Mouse (Mus musculus): ENCODE results near the gene Cntn5. TPM values are rescaled to one million over a fixed set of nuclear protein-coding genes. Genes with fewer than 3 reads are reported as not detected.

Cntn5 gene
- polyA plus RNA-seq, 1 experiment from 2014 or later: 18.7 TPM

DNA sequence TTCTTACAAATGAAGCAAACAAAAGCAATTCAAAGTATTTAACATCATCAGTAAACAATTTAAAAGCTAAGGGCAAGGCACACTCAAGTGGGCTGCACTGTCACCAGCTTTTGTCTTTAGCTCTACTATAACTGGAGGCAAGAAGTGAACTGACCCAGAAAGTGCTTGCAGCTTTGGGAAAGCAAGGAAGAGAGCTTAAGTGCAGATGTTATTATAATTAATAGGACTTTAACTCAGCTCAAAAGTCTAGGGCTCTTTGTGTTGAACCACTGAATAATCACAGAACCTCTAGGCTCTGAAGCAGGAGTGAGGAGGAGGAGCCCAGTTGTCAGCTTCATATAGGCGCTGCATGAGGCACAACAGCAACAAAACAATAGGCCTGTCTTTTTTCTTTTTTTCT, 1049.8 kb downstream of the Cntn5 start:
- Histone ChIP-seq H3K9ac (no peak overlapping the region), H3K27ac (no peak overlapping the region), H3K4me1 (no peaks in the 10 kb centered on the region), H3K9me3 (no peaks in the 10 kb centered on the region), H3K4me3 (no peak overlapping the region), H3K36me3 (replicated peaks) (no peaks in the 10 kb centered on the region), H3K4me2 (no peak overlapping the region), H3K27me3 (replicated peaks) (no peaks in the 10 kb centered on the region)
- 52% methylated on average over 1 of the region's 1 CpGs for WGBS
- ATAC-seq (replicated peaks): no peak

DNA sequence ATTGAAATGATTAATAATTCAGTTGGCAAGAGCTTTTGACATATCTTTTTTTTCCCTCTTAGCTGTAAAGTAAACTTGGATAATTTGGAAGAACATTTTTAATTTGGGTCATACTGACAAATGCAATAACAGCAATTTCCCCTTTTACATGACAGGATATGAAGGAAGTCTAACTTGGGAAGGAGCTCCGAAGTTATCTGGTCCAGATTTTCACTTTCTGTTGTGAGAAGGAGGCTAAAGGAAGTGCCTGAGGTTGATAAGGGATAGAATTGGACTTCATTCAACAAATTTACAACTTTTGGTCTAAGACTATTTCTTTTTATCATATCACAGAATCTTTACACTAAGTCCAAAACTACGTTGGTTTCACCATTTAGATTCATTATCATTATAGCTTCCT, 1074.3 kb downstream of the Cntn5 start:
- no peaks in the 10 kb centered on the region for H3K4me1 ChIP-seq
- H3K4me2 ChIP-seq: no peak overlapping the region
- no peak overlapping the region for H3K4me3 ChIP-seq
- no peaks in the 10 kb centered on the region for H3K36me3 ChIP-seq (replicated peaks)
- H3K27ac ChIP-seq: no peak overlapping the region
- ATAC-seq (replicated peaks): no peak
- no peaks in the 10 kb centered on the region for H3K27me3 ChIP-seq (replicated peaks)
- H3K9me3 ChIP-seq: no peaks in the 10 kb centered on the region
- no peak overlapping the region for H3K9ac ChIP-seq
- WGBS: 83% methylated on average over 2 of the region's 2 CpGs

DNA sequence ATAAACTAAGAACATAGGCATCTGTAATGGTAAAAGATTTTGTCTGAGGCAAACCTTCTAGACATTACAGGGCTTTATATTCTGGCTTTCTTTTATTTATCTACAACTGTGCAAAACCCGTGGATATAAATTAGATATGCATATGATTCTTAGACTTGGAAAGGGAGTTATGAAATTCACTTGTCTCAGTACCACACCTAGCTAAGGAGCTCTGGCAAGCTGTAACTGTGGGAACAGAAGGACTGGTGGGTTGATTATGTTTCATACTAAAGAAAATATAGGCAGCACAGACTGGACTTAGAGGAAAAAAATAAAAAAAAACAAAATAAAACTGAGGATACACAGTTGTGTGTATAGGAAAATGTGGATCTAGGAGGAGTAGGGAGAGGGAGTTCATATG, 1084.6 kb downstream of the Cntn5 start:
- 83% methylated on average over 1 of the region's 1 CpGs for WGBS
- Histone ChIP-seq H3K4me1 (no peaks in the 10 kb centered on the region), H3K27ac (no peak overlapping the region), H3K36me3 (replicated peaks) (no peaks in the 10 kb centered on the region), H3K9ac (no peak overlapping the region), H3K27me3 (replicated peaks) (no peaks in the 10 kb centered on the region), H3K4me3 (no peak overlapping the region), H3K4me2 (no peak overlapping the region), H3K9me3 (no peaks in the 10 kb centered on the region)
- no peak for ATAC-seq (replicated peaks)

DNA sequence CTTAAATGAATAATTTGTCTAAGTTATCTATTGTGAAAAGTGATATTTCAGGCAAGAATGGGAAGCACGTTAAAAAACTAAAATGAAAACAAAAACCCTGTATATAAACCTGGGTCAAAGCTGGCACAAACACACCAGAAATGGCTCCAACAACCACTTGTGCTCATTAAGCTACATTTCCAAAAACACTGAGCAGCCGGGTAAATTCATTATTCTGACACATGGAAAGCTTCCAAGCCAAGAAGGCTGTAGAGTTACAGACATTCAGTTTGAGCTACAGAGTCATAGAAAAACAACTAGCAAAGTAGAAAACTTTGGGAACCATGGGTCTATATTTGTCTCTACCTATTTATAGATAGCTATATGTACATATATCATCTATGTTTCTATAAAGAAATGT, 1087.1 kb downstream of the Cntn5 start:
- Histone ChIP-seq H3K36me3 (replicated peaks) (no peaks in the 10 kb centered on the region), H3K4me1 (no peaks in the 10 kb centered on the region), H3K27ac (no peak overlapping the region), H3K9ac (no peak overlapping the region), H3K9me3 (no peaks in the 10 kb centered on the region), H3K4me3 (no peak overlapping the region), H3K4me2 (no peak overlapping the region), H3K27me3 (replicated peaks) (no peaks in the 10 kb centered on the region)
- WGBS: 83% methylated on average over 2 of the region's 2 CpGs
- no peak for ATAC-seq (replicated peaks)

DNA sequence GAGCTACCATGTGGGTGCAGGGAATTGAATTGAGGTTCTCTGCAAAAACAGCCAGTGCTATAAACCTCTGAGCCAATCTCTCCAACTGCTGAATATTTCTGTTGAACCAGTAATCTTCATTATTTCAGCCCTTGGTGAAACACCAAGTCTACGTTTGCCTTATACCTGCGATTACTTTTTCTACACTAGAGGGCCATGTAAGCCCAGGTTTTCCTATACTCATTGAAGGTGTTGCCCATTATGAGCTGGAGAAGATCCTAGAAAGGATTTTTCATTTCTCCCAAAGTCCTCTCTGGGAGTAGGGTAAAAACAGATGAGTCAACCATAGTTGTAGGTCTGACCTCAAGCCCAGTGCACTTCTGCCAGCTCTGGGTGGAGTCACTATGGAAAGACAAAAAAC, 1105.0 kb downstream of the Cntn5 start:
- Histone ChIP-seq H3K4me1 (no peaks in the 10 kb centered on the region), H3K9me3 (no peaks in the 10 kb centered on the region), H3K27me3 (replicated peaks) (no peaks in the 10 kb centered on the region), H3K9ac (no peak overlapping the region), H3K27ac (no peak overlapping the region), H3K36me3 (replicated peaks) (no peaks in the 10 kb centered on the region), H3K4me2 (no peak overlapping the region), H3K4me3 (no peak overlapping the region)
- WGBS: 93% methylated on average over 2 of the region's 2 CpGs
- ATAC-seq (replicated peaks): no peak

DNA sequence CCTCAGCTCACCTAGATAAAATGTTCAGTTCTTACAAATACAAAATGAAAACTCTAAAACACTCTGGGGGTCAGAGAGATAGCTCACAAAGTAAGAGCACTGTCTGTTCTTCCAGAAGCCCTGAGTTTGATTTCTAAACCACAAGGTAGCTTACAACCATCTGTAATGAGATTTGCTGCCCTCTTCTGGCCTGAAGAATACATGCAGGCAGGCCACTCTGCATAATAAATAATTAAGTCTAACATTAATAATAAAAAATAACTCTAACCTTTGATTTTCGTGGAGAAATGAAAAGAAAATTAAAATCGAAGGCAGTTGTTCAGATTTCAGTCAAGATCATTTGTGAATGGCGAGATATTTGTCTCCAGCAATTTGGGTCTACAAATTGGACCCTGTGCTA, 1120.9 kb downstream of the Cntn5 start:
- Histone ChIP-seq H3K4me2 (no peak overlapping the region), H3K4me3 (no peak overlapping the region), H3K36me3 (replicated peaks) (no peaks in the 10 kb centered on the region), H3K9ac (no peak overlapping the region), H3K9me3 (no peaks in the 10 kb centered on the region), H3K27ac (no peak overlapping the region), H3K27me3 (replicated peaks) (no peaks in the 10 kb centered on the region), H3K4me1 (no peaks in the 10 kb centered on the region)
- 57% methylated on average over 3 of the region's 3 CpGs for WGBS
- ATAC-seq (replicated peaks): no peak

DNA sequence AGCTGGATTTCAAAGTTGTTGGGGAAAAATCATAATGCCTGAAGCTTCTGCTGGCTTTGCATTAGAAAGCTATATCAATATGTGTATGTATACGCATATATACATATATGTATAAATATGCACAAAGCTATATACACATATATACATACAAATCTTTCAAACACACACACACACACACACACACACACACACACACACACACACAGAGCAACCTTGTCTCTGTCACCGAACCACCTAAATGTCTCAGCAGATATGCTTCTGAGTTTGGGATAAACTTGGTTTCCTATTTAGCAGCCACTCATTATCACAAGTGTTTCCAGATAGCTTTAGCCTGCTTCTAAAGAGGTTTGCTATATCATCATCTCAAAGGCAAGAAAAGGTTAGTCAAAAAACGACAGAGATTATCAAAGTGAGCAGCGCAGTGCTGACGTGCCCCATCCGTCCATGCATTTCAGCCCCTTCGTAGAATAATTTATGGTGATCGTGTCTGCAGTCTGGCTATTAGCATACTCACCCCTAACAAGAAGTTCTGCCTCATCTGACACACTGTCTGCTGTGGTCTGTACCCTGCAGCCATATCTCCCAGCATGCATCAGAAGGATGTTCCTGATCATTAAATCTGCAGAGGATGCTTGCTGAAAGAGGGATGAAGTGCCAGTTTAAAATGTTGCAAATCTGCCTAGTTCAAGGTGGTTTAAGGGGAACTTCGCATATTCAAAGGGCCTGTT, 1123.3 kb downstream of the Cntn5 start:
- Histone ChIP-seq H3K4me3 (no peak overlapping the region), H3K27ac (no peak overlapping the region), H3K4me2 (no peak overlapping the region), H3K9ac (no peak overlapping the region), H3K9me3 (no peaks in the 10 kb centered on the region), H3K27me3 (replicated peaks) (no peaks in the 10 kb centered on the region), H3K4me1 (no peaks in the 10 kb centered on the region), H3K36me3 (replicated peaks) (no peaks in the 10 kb centered on the region)
- ATAC-seq (replicated peaks): peak; percentile 91
- WGBS: 65% methylated on average over 9 of the region's 9 CpGs

DNA sequence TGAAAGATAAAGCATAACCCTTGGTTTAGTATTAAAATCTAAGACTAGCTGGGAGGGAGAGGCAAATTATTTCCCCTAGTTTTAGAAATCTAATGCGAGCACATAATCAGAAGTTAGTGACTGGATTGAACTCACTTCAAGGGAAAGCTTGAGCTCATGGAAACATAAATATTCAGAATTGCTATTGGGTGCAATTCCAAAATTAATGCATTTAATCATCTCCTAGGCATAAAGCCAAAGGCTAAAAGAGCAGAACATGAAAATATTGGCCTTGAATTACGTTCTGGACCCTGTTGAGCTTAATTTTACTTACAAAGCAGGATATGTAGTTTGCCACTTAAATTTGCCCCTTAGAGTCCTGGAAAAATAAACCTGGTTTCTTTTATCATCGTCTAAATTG, 1124.9 kb downstream of the Cntn5 start:
- 63% methylated on average over 3 of the region's 3 CpGs for WGBS
- Histone ChIP-seq H3K4me1 (no peaks in the 10 kb centered on the region), H3K36me3 (replicated peaks) (no peaks in the 10 kb centered on the region), H3K27me3 (replicated peaks) (no peaks in the 10 kb centered on the region), H3K9me3 (no peaks in the 10 kb centered on the region), H3K4me3 (no peak overlapping the region), H3K27ac (no peak overlapping the region), H3K9ac (no peak overlapping the region), H3K4me2 (no peak overlapping the region)
- no peak for ATAC-seq (replicated peaks)

DNA sequence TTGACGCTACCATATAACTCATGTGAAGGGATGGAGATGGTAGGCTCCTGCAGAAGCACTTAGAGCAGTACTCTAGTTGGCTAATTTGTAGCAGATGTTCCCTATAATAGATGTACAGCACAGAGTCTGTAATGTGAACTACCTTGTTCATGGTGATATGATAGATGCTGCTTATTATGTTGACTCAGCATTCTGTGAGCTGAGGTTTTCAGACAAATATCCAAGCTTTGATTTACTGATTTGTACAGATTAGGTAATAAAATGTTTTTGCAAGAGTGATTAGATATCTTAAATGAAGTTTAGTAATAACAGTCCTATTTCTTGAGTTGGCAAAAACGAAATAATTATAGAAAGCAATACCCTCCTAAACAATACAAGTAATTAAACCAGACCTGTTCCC, 1133.8 kb downstream of the Cntn5 start:
- Histone ChIP-seq H3K9ac (no peak overlapping the region), H3K27me3 (replicated peaks) (no peaks in the 10 kb centered on the region), H3K9me3 (no peaks in the 10 kb centered on the region), H3K4me1 (no peaks in the 10 kb centered on the region), H3K4me2 (no peak overlapping the region), H3K27ac (no peak overlapping the region), H3K4me3 (no peak overlapping the region), H3K36me3 (replicated peaks) (no peaks in the 10 kb centered on the region)
- no peak for ATAC-seq (replicated peaks)
- WGBS: 81% methylated on average over 2 of the region's 2 CpGs

DNA sequence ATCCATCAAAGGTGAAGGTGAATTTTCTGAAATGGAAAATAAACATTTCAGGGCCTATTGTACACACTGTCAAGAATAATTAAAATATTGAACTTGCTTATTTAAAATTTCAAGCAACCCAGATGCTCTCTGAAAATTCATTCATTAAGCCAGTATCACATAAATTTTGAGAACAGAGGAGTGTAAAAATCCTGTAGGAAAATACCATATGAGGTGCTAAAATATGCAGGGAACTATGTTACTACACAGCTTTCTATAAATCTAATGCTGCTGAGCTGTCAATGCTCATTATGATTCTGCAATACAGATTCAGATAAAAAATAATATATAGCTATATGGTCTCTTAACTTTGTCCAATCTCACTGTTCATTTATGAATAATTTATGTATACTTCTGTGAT, 1134.9 kb downstream of the Cntn5 start:
- no peak overlapping the region for H3K27ac ChIP-seq
- 0 out of 2 replicates have a peak, but pooled peaks have one; percentile 17 for ATAC-seq (replicated peaks)
- H3K4me3 ChIP-seq: no peak overlapping the region
- no peak overlapping the region for H3K4me2 ChIP-seq
- H3K27me3 ChIP-seq (replicated peaks): no peaks in the 10 kb centered on the region
- no peaks in the 10 kb centered on the region for H3K36me3 ChIP-seq (replicated peaks)
- H3K9ac ChIP-seq: no peak overlapping the region
- H3K4me1 ChIP-seq: no peaks in the 10 kb centered on the region
- no peaks in the 10 kb centered on the region for H3K9me3 ChIP-seq

DNA sequence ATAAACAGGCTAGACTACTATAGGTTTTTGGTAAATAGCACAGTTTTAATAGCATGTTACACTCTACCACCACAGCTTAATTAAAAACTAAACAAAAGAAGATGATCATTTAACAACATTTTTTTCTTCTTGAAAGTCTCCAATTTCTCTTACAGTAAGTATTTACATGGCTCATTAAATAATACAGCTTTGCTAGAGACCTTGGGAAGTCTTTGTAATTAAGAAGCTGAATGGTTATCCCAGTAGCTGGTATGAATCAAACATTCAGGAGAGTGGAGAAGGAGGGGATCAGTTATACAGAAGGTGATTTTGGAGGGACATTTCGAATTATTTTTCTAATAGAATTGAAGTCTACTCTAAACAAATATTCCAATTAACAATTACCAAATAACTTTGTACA, 1186.4 kb downstream of the Cntn5 start:
- no peaks in the 10 kb centered on the region for H3K9me3 ChIP-seq
- no peaks in the 10 kb centered on the region for H3K27me3 ChIP-seq (replicated peaks)
- ATAC-seq (replicated peaks): no peak
- no peak overlapping the region for H3K4me3 ChIP-seq
- H3K9ac ChIP-seq: no peak overlapping the region
- H3K36me3 ChIP-seq (replicated peaks): no peaks in the 10 kb centered on the region
- WGBS: 83% methylated on average over 1 of the region's 1 CpGs
- H3K4me2 ChIP-seq: no peak overlapping the region
- H3K4me1 ChIP-seq: no peaks in the 10 kb centered on the region
- H3K27ac ChIP-seq: no peak overlapping the region

DNA sequence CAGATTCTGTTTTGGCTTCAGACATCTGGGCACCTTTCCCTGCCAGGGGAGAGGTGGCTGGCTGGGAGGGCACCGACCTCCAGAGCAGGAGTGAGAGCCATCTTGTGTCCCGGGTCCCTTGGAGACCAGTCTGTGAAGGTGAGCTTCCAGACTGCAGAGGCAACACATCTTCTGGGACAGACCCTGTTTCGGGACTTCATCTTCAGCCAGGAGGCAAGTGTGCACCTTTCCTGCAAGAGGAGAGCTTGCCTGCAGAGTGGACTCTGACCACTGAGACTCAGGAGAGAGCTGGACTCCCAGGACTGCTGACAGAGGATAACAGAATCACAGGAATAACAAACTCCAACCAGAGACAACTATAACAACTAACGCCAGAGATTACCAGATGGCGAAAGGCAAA, 1195.9 kb downstream of the Cntn5 start:
- Histone ChIP-seq H3K27me3 (replicated peaks) (no peaks in the 10 kb centered on the region), H3K9me3 (no peaks in the 10 kb centered on the region), H3K4me3 (no peak overlapping the region), H3K4me2 (no peak overlapping the region), H3K27ac (no peak overlapping the region), H3K4me1 (no peaks in the 10 kb centered on the region), H3K9ac (no peak overlapping the region), H3K36me3 (replicated peaks) (no peaks in the 10 kb centered on the region)
- WGBS: 95% methylated on average over 5 of the region's 5 CpGs
- no peak for ATAC-seq (replicated peaks)

DNA sequence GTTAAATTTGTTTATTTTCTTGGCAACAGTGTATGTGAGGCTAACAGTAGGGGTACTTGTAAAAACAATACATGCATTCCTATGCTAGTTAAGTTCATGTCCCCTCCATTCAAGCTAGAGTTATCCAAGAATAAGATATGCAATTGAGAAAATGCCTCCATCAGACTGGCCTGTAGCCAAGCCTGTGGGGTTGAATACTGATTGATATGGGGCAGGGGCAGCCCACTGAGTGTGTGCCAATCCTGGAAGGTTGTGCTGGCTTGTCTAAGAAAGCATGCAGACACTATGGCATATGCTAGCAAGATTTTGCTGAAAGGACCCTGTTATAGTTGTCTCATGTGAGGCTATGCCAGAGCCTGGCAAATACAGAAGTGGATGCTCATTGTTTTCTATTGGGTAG, 1196.8 kb downstream of the Cntn5 start:
- no peak overlapping the region for H3K9ac ChIP-seq
- H3K4me3 ChIP-seq: no peak overlapping the region
- H3K4me2 ChIP-seq: no peak overlapping the region
- peak; percentile 60; the same call in 1 of the 2 replicates for ATAC-seq (replicated peaks)
- no peaks in the 10 kb centered on the region for H3K36me3 ChIP-seq (replicated peaks)
- no peak overlapping the region for H3K27ac ChIP-seq
- no peaks in the 10 kb centered on the region for H3K4me1 ChIP-seq
- no peaks in the 10 kb centered on the region for H3K9me3 ChIP-seq
- H3K27me3 ChIP-seq (replicated peaks): no peaks in the 10 kb centered on the region

All from midbrain, embryonic 15.5 days (tissue).